Mouse (Mus musculus) CH12.LX (cell line): ENCODE measurements around the gene Xylt1.

ENCODE experiments used
- CTCF ChIP-seq, 2 experiments: IDR thresholded peaks in 1 of 2; conservative IDR thresholded peaks in 1 of 2; 2 replicates each; pipeline ENCODE4 v1.5.1; 2011 to 2012; ENCODE audit warnings: low read depth in 2 of 2, low read length in 2 of 2, improper control_type of control experiment in 1 of 2, inconsistent platforms in 1 of 2, mild to moderate bottlenecking in 1 of 2, moderate library complexity in 1 of 2
- MEF2A ChIP-seq: IDR thresholded peaks from 2 replicates; pipeline ENCODE4 v1.6.1; 2014; ENCODE audit warnings: low read depth, mild to moderate bottlenecking, inconsistent platforms, low read length, improper control_type of control experiment, borderline replicate concordance
- NRF1 ChIP-seq: IDR thresholded peaks from 2 replicates; pipeline ENCODE4 v1.6.1; 2014; ENCODE audit warnings: low read depth, mild to moderate bottlenecking, inconsistent platforms, low read length, improper control_type of control experiment, moderate library complexity
- SIN3A ChIP-seq: IDR thresholded peaks from 2 replicates; pipeline ENCODE4 v1.6.1; 2012; ENCODE audit warnings: low read length, improper control_type of control experiment, inconsistent platforms

- TF ChIP-seq MEF2A (no peak), SIN3A (no peak), CTCF (conservative IDR thresholded peaks at IDR 0.05 in 1 of 2, IDR thresholded peaks at IDR 0.05 in 1 of 2; ENCODE audit: low read depth in 2 of 2, low read length in 2 of 2) (no peak), NRF1 (no peak)
Observed at GRCm38 (mm10) chr7:117464956-117465355, 84.2 kb downstream of the Xylt1 start.
